Mouse (Mus musculus) olfactory bulb, adult 2 months (tissue): ENCODE results near the gene Bcas1.

ENCODE experiments used
- CTCF ChIP-seq: fragments of 200-500 bp; IDR thresholded peaks from 2 replicates; pipeline ENCODE4 v1.5.1; 2012; ENCODE audit warnings: low read depth, mild to moderate bottlenecking, low read length, moderate library complexity; ENCODE audit not compliant: insufficient read depth
- POLR2A ChIP-seq: fragments of 200-500 bp; IDR thresholded peaks from 2 replicates; pipeline ENCODE4 v1.6.1; 2012; ENCODE audit warnings: mild to moderate bottlenecking, low read depth, low read length, moderate library complexity; ENCODE audit not compliant: insufficient read depth

GRCm38 (mm10) chr2:170308033-170308820 lies 119.4 kb downstream of the Bcas1 start:
- TF ChIP-seq CTCF = no peak
- no peak for TF ChIP-seq POLR2A
